Mouse (Mus musculus) retina, embryonic 14.5 days (tissue): Measurements from ENCODE around the gene Znrf2.
A peak's percentile ranks its signal among the peaks of the same experiment; 100 is the strongest.

Experiments
- DNase-seq: peaks from one replicate; pipeline ENCODE4 v3.0.0-alpha.2; 2015; ENCODE audit warnings: low spot score

Znrf2 gene

GRCm38 (mm10) chr6:54816388-54817065, at the start of gene Znrf2:
Gene Znrf2, plus strand, starts transcription at chr6:54816916.
- peak; percentile 97 for DNase-seq

GRCm38 (mm10) chr6:54767746-54768145, 49.0 kb upstream of the Znrf2 start:
- DNase-seq: no peak

GRCm38 (mm10) chr6:54770766-54771165, 46.0 kb upstream of the Znrf2 start:
- no peak for DNase-seq

- no peak for DNase-seq
Measured at GRCm38 (mm10) chr6:54771171-54771570, 45.5 kb upstream of the Znrf2 start.

- DNase-seq: no peak
Measured at GRCm38 (mm10) chr6:54772078-54772477, 44.6 kb upstream of the Znrf2 start.

DNA sequence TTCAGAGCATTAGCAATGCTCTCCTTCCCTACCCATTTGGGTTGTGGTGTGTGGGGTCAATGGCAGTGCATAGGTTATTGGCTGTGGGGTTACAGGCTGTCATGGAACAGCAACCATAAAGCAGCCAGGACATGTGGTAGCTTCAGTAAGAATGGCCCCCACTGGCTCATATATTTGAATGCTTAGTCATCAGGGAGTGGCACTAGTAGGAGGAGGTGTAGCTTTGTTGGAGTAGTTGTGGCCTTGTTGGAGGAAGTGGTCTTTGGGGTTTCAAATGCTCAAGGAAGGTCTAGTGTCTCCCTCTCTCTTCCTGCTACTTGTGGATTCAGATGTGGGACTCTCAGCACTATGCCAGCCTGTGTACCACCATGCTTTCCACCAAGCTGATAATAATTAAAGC, 41.0 kb upstream of the Znrf2 start:
- no peak for DNase-seq

GRCm38 (mm10) chr6:54777661-54778060, 39.1 kb upstream of the Znrf2 start:
- DNase-seq: no peak

- DNase-seq: no peak
Measured at GRCm38 (mm10) chr6:54779968-54780367, 36.7 kb upstream of the Znrf2 start.

DNA sequence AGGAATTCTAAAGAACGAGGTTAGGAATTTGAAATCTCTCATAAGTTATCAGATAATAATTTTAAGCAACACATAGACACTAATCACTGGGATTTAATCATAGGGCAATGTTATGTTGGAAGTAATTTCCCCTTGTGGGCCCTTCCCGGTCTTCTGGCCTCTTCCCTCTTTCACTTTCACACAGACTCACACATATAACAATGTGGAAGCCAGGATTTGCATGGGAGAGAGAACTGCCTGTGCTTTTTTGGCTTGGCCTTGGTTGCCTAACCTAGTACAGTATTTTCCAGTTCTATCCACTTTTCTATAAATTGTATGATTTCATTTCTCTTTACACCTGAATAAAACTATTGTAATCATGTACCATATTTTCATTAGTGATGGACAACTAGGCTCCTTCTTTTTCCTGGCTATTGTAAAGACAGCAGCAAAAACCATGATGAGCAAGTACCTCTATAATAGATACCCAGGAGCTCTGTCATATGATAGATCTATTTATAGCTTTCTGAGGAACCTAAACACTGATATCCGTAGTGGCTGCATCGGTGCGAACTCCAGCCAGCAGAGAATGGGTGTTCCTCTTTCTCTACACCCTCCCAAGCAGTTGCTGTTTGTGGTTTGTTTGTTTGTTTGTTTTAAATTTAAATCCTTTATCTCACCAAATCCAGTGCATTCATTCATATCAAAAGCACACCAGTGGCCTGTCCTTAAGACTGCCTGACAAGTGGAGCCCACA, 36.0 kb upstream of the Znrf2 start:
- DNase-seq: no peak

DNA sequence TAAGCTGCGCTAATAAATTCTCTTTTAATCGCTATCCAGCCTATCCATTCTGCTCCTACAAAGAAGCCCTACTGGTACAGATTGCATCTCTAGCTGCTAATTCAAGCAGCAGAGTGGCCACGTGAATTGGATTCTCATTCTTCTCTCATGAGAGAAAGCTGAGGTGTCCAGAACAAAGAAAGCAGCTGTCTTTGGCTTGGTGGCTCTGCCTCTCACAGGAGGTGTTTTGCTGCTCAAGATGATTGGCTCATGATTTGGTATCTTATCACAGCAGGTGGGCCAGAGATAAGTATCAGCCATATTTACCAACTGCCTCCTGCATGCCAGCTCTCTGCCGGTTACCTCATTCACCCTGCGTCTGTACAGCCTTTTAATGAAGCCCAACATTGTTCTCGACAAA, 34.8 kb upstream of the Znrf2 start:
- peak; percentile 56 for DNase-seq

- DNase-seq: no peak
Measured at GRCm38 (mm10) chr6:54785098-54785730, 31.5 kb upstream of the Znrf2 start.

- no peak for DNase-seq
Measured at GRCm38 (mm10) chr6:54786766-54787165, 29.9 kb upstream of the Znrf2 start.

DNA sequence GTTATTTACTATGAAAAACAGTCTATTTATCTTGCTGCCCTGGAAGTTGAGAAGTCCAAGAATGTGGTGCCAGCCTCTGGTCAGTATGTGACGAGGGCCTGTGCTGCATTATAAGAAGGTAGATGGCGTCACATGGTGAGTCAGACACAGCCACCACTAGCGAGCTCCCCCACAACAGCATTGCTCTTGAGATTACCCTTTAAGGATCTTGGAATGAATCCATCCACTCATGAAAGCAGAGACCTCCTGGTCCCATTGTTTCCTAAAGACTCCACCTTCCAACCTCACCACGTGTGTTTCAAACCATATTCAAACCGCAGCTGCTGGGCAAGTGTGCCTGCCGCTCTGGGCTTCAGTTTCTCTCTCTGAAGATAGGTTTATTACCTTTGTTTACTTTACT, 28.2 kb upstream of the Znrf2 start:
- no peak for DNase-seq

GRCm38 (mm10) chr6:54789139-54789538, 27.6 kb upstream of the Znrf2 start:
- no peak for DNase-seq

DNA sequence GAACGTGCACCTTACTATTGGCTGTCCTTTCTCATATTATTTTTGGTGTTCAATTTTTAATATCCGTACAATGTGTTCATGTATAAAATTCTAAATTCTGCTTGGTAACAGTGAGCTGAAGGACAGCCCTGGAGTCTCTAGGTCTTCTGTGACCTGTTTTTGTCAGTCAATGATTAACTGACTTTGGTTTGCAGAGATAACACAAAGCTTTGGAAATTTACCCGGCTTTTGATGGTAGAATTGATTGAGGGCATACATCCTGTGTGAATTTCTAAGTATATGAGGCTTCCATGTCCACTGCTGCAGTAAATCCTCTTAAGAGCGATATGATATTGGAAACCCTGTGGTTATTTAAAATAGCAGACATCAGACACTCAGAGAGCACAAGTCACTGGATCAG, 26.6 kb upstream of the Znrf2 start:
- no peak for DNase-seq

GRCm38 (mm10) chr6:54793853-54794252, 22.9 kb upstream of the Znrf2 start:
- DNase-seq: no peak

GRCm38 (mm10) chr6:54794372-54794771, 22.3 kb upstream of the Znrf2 start:
- peak; percentile 36 for DNase-seq

DNA sequence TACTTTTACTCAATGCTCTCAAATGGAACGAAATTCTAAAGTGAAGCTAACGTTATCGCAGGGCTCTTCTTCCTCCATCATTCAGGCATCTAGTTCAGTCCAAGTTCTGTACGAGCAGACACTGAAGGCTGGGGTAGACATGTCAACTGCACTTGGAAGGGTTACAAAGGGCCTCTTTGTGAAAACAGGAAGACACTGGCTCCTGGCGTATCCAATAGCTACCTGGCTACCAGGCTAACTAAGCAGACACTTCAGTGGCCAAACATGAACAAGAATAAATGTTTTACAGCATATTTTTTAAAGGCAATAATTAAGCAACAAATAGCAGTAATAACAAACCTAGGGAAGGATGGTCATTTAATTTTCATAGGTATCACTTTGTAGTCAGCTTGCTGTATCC, 21.7 kb upstream of the Znrf2 start:
- no peak for DNase-seq

DNA sequence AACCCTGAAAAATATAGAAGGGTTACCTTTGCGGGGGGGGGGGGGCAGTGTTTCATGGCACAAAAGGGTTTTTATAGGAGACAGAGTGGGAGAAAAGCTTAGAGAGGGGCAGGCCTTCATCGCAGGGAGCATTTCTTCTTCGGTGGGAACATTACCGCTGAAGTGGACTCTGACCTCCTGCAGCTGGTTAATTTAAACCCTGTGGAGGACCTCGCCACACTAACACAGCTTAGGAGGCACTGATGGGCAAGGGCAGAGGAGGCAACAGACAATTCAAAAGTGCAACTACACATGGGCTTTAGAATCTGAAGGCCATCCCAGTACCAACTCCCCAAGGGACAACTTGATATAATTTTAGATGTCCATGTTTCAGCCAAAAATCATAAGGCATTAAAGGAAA, 20.7 kb upstream of the Znrf2 start:
- DNase-seq: no peak

DNA sequence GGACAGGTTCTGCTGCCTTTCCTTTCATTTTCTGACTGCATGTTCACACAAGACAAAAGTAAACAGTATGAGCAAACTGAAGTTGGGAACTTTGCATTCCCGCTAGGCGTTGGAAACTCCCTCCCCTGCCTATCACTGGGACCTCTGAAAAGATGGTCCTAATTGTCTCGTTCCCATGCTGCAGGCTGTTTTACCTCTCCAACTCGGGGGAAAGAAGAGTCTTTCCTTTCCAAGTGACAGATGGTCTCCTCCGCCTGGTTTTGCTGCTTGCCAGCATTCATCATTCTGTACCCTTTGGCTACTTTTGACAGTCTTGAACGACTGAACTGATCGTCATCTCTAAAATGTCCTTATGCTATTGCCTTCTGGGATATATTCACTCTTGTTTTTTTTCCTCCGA, 14.4 kb upstream of the Znrf2 start:
- DNase-seq: no peak

DNA sequence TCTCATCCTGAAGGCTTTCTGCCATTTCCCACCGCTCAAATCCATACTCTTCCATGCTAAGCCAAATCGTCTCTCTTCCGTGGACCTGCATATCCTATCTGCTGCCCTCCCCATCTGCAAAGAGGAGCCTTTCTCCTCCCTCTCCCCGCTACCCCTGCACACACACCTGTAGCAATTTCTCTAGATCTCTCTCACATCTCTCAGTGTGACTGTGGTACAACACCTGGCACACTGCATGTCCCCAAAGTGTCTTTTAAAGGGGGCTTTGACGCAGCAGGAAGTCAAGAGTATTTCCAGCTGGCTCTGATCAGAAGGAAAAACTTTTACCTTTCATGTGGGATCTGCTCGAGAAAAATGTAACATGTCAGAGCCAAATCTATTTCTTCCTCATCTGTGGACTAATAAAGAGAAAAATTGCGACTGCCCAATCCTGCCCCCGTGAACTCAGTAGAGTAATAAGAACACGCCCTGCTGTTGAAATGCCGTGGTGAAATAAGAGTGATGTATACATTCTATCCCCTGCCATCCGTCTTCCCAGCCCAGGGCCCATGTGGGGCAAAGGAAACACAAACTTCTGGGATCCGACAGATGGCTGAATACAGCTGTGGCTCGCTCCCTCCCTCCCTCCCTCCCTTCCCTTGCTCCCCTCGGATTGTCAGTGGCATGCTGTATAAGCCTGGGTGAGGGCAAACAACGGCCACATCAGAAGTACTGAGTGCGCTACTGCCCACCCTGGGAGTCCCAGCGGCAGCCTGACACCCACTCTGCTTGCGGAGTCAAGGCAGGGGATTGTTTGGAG, 12.5 kb upstream of the Znrf2 start:
- DNase-seq: no peak

DNA sequence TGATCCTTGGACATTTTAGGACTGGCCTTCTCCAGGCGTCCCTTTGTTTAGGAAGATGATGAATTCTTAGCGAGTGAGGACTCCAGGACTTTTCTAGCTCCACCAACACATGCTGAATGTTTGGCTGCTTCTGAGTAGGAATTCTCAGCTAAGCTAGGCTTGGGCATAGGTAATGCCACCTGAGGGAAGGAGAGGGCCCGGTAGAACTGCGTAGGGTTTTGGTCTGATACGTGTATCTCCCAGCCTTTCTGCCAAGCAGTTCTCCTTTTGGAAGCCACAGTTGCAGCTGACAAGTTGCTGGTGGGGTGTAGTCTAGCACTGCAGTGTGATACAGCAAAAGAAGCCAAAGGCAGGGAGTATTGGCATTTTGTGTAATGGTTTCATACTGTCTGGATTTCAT, 10.9 kb upstream of the Znrf2 start:
- no peak for DNase-seq
